Mouse (Mus musculus) c-Kit-positive CD71-positive TER-119-positive erythroid progenitor cells, embryonic 14.5 days (primary cell): ENCODE data around the gene Narfl.

Experiments used
- DNase-seq: peaks from one replicate; pipeline ENCODE4 v3.0.0-alpha.2; 2013; ENCODE audit warnings: low spot score

Gene Narfl

DNA sequence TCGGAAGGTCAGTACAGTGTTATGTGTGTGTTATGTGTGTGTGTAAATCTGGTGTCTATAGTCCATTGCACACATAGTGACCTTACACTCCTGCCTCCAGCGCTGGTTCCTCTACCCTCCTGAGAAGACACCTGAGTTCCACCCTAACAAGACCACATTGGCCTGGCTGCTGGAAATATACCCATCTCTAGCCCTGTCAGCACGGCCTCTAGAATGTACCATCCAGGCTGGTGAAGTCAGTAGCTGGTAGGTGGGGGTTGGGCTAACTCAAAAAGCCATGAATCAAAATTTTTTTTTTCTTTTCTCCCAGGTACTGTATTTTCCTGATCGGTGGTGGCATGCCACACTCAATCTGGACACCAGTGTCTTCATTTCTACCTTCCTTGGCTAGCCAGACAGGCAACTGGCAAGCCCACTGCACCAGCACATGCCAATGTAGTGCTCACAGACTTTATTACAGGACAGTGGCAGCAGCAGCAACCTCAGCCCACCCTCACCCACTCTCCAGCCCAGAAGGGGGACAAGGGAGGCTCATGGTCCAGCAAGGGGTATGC, 56.7 kb downstream of the Narfl start:
- DNase-seq: no peak

DNA sequence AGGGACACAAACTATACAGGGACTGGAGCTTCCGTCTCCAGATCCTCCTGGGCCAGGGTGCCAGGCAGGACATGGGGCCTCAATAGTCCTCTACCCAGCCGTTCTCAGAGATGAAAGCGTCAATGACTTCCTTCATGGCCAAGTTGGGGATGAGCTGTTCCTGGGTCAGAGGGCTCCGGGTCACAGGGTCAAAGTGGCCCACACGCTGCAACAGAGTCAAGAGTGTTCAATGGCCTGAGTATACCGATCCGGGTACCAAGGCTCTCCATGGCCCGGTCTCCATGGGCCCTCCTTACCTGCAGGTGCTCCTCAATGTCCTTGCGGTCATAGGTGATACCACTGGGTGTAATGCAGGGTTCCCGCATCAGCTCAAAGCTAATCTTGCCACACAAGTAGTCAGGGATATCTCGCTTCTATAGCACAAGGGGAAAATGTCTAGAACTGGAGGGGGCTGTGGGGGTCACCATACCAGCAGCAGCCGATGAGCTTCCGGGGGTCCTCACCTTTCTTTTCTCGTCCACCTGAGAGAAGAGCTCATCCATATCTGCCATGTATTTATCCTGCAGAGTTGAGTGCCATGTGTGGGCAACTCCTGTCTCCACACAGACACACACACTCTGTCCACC, 57.3 kb downstream of the Narfl start:
- no peak for DNase-seq

DNA sequence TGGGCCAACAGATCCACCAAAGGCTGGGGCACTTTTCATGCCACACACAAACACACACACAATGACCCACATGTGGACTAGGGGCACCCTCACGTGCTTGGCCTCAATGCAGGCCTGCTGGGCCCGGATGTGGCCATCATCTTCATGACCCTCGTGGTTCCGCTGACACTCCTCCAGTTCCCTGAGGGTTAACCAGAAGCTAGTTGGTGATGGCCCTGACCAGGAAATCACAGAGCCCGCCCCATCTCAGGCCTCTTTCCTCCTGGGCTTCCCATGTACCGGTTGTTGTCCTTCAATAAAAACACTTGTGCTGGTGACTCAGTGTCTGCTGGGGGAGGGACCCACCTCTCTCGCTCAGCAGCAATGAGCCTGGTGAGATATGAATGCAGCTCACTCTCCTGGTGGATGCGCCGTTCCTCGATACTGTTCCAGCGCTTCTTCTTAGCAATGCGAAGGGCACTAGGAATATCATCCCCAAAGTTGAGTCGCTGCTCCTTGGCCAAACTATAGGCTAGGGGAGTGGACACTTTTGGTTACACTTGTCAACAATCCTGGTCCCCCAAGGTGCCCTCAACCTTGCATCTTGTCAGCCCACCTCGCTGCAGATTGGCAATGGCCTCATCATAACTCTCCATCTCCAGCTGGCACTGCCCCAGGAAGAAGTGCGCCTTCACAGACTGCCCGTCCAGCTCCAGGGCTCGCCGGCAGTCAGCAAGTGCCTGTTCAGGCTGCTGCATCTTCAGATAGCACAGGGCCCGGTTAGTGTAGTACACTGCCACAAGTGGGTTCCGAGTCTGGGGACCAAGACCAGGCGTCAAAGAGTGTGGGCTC, 58.1 kb downstream of the Narfl start:
- DNase-seq: no peak

DNA sequence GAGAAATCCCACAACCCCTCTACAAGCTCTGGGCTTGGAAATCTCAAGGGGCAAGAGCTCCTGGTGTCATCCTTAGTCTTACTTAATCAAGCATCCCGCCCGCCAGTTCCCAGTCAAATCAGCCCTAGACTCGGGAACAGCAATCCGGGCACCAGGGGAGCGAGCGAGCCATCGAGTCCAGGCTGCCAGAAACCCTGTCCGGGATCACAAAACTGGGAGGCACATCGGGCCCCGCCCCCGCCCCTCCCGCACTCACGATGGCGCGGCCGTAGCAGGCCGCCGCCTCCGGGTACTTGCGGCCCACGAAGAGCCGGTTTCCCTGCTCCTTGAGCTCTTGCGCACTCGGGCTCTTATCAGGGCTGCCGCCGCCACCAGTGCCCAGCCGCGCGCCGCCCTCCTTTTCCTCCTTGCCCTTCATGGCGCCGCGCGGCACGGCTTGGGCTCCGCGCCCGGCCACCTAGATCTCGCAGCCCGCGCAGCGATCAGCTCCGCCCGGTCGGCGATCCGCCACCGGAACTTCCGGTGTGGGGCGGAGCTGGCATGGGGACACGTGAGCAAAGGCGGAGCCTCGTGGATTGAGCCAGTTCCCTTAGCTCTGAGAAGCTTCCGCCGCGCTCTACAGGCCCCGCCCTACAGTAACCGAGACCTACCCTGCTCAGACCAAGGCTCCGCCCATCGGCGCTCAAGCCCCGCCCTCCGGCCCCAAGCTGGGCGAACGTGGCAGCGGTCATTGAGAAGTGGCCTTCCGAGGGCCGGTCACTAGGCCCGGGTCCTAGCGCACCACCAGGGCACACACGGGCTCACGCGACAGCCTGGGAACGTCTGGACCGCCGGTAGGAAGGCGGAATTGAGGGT, 59.1 kb downstream of the Narfl start:
- peak; percentile 98 for DNase-seq
